Mouse (Mus musculus): ENCODE data around the gene Vmn1r40.

The Vmn1r40 gene

DNA sequence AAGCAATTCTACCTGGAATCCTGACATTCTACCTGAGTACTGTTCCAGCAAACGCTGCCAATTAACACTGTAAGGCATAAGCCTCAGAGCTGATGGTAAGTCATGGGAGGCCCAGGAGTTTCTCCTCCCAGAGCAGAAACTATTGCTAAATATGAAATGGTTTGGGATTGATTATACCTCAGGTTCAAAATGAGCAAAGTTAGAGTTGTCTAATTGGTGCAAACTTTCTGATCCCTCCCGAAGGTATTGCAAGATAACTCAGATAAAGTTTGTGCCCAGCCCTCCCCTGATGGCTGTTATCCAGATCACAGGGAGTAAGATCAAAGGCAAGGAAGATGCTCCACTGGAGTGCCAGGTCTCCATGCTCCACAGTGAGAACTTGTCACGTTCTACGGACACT, at the start of gene Vmn1r40:
TSS of gene Vmn1r40 (plus strand) at position 301 of the 400 bp plus-strand sequence.
- no peak for DNase-seq (ENCODE audit: low spot score in 2 of 2)

DNA sequence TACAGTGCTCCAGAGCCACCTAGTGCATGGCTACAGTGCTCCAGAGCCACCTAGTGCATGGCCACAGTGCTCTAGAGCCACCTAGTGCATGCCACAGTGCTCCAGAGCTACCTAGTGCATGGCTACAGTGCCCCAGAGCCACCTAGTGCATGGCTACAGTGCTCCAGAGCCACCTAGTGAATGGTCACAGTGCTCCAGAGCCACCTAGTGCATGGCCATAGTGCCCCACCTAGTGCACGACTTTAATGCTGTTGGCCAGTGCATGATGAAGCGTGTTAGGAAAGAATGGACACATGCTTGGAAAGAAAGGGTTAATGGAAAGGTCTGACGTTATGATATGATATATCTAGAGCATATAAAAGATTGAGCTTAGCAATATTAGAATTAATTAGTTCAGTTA, 49.0 kb upstream of the Vmn1r40 start:
- DNase-seq (ENCODE audit: low spot score in 2 of 2) = no peak

DNA sequence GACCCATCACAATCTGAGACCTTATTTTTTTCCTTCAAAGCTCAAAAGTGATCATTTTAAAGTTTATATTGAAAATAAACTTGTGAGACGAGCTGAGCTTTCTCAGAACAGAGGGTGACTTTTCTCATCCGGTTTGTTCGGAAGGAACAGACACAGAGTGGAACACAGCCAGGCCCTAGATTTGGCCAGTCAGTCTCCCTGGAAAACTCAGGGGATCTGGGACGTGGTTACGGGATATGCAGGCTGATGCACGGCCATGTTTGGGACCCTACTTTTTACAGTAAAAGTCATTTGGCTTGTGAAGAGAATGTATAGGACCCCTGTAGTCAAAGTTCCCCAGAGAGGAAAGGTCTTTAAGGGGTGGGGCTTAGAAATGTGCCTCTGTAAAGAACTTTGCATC, 48.4 kb upstream of the Vmn1r40 start:
- no peak for DNase-seq (ENCODE audit: low spot score in 2 of 2)

DNA sequence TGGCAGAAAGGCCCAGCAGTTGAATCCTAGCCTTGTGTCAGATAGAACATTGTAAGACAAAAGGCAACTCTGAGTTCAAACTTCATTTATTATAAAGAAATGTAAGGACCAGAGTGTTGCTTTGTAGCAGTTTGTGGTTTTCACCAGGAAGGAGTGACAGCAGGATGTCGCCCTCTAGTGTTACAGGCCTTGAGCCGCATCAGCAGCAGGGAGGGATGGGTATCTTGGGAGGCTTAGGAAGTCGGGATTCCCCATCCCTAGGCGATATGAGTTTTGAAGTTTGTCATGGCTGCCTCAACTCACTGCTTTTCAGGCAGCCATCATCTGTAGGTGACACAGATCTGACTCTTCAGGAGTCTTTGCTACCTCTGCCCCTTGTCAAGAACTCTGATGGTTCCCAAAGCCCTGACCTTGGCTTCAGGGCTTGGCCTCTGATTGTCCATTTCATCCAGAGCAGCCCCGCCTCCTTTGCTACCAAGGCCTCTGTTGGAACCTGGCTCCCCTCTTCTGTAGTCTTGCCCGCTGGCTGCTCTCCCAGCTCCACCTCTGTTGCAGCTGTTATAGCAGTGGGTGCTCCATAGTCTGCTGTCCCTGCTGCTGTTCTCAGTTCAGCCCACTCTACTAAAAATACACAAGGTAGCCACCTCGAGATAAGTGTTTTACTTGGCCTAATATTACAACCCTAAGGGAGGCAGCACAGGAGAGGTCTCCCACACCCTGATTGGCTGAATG, 47.5 kb upstream of the Vmn1r40 start:
- DNase-seq (ENCODE audit: low spot score in 2 of 2) = no peak

DNA sequence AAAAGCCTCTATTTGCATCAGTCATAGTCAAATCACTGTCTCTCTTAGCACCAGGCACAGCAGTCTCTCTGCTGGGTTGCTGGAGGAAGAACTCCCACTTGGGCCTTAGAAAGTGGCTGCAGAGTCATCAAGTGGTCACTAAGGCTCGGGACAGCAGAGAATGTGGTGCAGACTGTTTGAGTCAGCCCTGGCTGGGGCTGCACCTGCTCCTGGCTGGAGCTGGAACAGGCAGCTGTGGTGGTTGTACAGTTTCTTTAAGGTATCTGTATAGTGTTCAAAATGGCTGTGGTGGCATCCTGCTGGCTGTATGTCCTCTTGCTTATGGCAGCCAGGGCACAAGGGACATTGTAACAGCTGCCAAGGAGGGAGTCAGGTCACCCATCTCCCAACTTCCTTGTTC, 46.9 kb upstream of the Vmn1r40 start:
- DNase-seq (ENCODE audit: low spot score in 2 of 2) = no peak

DNA sequence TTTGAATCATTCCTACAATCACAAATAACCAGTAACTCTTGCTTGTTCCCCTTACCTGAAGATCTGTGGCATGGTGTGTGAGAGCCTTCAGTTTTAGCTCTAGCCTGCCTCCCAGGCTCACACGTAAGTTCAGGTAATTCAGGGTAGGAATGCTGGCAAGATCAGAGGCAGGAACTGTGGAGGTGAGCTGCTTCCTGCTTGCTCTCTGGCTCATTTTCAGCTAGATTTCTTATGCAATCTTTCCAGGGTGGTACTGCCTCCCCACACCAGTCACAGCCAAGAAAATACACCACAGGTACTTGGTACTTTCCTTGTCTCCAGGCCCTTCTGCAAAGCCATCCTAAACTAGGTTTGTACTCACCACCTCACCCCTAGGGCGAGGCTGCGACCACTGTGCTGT, 44.8 kb upstream of the Vmn1r40 start:
- DNase-seq (ENCODE audit: low spot score in 2 of 2) = no peak

DNA sequence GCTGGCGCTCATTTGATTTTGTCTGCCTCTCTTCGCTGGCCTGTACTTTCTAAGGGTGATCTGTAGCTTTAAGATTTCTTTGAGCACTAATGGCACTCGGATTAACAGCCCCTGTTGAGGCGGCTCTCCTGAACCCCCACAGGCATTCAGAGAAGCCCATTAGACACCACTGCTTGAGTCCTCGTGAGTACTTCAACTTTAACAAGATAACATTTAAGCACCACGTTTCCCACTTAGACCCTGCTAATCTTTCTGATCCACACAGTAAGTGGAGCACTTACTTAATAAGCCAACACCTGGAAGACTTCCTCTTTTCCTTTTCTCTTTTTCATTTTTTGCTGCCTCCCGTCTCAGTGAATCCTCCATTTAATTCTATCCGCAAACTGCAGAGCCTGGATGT, 42.2 kb upstream of the Vmn1r40 start:
- DNase-seq (ENCODE audit: low spot score in 2 of 2) = no peak

DNA sequence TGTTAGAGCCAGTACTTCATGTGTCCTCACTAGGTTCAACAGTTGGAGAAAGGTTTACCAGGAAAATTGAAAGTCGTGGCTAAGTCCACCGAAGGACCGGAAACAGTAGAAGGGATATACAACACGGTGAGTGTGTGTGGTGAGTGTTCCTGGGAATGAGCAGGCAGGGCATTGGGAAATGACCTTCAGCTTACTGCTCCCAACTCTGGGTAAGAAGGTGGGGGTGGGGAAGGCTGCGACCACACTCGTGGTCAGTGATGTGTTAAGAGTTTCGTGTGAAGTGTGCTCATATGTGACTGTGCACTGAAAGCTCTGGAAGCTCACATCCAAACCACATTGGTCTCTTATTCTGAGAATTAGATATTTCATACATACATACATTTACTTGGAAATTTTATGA, 41.7 kb upstream of the Vmn1r40 start:
- DNase-seq (ENCODE audit: low spot score in 2 of 2) = no peak

DNA sequence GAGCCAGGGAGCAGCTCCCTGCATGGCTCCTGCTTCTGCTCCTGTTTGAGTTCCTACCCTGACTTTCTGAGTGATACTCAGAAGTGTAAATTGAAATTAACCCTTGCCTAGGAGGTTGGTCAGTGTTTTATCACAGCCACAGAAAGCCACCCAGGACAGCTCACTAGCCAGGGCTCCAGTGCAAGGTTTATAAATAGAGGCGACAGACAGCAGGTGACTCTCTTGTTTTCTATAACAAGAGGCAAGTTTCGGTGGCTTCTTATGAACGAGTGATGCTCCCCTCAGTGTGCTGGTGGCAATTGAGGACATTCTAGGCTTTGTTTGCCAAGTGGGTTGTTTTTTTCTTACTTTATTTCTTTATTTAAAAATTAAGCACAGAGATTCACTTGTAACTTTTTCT, 40.4 kb upstream of the Vmn1r40 start:
- DNase-seq (ENCODE audit: low spot score in 2 of 2) = no peak

DNA sequence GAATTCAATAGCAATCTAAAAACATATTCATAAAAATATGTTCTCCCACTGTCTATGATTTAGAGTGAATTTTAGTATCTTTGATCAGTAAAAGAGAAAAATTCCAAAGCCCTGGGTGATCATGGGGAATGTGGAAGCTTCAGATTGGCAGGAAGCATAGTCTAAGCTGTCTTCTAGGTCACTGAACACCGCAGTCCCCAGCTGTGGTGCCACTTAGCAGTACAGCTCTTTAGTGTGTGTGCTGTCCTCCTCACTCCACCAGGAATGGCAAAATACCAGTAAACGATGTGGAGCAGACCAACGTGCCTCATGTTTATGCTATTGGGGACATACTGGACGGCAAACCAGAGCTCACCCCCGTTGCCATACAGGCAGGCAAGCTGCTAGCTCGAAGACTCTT, 37.8 kb upstream of the Vmn1r40 start:
- DNase-seq (ENCODE audit: low spot score in 2 of 2) = no peak

DNA sequence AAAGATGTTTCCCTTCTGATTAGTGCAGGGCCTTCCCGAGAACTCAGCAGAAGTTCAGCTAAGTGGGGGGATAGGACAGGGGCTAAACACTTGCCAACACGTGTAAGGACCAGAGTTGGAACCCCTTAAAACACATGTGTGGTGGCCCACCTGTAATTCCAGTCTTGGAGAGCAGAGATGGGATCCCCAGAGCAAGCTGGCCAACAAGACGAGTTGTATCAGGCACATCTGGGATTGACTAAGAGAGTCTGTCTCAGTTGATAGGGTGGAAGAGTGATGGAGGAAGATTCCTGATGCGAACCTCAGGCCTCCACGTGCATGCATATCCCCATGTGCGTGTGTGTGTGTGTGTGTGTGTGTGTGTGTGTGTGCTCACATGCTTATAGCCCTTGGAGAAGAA, 35.9 kb upstream of the Vmn1r40 start:
- no peak for DNase-seq (ENCODE audit: low spot score in 2 of 2)

DNA sequence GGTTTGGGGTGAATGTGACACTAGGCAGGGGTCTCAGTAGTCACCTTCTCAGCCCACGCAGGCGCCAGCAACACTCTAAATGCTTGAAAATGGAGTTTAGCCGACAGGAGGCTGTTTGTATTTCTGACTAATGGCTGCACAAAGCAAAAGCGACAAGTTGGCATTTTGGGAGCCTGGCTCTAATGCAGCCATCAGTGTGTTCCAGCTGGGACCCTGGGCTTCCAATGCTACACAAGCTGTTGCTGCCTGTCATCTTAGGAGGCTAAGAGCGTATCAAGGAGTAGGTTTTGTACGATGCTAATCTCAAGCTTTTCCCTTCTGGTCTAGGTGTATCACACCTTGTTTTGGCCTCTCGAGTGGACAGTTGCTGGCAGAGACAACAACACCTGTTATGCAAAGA, 34.7 kb upstream of the Vmn1r40 start:
- DNase-seq (ENCODE audit: low spot score in 2 of 2) = no peak

DNA sequence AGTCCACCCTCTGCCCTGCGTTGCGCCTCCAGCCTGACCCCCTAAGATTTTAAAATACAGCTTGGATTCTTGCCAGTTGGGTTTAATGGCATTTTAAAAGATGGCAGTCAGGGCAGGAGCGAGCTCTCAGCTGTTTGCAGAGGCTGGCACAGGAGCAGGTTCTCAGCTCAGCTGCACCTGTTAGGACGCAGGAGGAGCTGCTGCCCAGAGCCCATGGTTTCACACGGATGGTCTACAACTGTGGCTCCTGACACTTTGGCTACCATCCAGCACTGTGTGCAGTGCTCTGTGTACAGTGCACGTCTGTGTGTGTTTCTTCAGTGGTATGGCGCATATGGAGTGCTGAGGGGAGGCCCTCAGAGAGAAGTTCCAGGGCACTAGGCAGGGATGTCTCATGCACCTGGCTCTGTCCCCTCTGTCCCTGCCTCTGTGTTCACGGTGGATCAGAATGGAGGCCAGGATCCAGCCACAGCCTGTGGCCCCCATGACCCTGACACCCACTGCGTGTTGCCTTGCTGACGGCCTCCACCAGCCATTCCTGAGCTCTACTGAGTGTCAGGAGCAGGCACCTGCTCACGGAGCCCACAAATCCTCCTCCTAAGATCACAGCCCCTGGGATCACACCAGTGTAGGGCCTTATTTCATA, 34.1 kb upstream of the Vmn1r40 start:
- DNase-seq (ENCODE audit: low spot score in 2 of 2) = peak in 1 of 2 experiments; percentile 49

DNA sequence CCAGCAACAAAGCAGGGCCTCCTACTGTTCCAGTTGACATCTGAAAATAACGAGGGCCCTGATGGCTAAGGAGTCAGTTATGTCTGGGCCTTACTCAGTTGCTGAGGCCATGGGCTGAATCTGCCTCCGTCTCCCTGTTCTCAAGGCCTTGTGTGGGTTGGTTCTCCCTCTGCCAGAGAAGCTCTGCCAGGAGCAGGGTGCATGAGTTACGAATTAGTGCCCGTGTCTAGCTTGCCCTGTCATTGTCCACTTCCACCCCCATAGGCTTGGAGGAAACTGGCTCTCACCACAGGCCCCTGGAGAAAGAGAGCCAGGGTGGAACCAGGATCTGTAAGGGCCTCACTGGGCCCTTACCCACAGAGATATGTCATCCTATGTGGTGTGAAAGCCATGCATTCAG, 28.8 kb upstream of the Vmn1r40 start:
- DNase-seq (ENCODE audit: low spot score in 2 of 2) = no peak

DNA sequence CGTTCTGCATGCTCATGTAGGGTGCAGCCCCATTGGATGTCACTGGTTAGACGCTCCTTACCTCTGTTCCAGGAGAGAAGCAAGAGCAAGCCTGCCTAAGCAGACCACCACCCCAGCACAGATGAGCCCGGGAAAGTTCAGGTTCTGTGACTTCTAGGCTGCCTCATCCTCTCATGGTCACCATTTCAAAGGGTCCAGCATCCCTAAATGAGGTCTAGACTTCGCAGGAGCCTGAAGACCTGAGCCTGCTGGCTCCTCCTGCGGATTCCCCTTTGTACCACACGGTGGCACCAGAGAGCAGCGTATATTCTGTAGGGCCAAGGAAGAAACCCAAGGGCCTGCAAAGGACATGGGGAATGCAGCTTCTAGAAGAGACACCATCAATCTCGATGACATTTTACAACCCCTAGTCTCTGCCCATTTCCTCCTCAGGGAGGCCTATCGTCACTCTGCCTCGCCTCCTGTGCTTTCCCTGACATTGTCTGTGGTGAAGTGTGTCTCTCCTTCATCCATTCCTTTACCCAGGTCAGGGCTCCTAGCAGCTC, 28.0 kb upstream of the Vmn1r40 start:
- DNase-seq (ENCODE audit: low spot score in 2 of 2) = peak; percentile 53 to 77

DNA sequence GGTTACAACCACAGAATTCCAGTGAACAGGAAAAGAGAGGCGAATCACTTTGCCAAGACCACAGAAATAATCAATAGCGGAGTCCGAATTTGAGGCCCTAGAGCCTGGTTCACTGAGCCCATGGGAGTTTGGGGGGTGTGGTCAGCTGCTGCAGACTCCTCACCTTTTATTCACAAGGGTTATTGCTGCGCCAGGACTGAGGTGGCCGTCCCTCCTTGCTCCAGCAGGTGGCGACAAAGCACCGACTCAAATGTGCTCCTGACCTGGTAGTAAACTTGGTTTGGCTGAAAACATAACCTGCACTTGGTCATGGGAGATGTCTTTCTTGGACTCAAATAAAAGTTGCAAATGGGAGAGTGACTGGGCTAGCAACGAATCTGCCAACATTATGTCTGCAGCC, 27.2 kb upstream of the Vmn1r40 start:
- peak; percentile 62 to 89 for DNase-seq (ENCODE audit: low spot score in 2 of 2)

DNA sequence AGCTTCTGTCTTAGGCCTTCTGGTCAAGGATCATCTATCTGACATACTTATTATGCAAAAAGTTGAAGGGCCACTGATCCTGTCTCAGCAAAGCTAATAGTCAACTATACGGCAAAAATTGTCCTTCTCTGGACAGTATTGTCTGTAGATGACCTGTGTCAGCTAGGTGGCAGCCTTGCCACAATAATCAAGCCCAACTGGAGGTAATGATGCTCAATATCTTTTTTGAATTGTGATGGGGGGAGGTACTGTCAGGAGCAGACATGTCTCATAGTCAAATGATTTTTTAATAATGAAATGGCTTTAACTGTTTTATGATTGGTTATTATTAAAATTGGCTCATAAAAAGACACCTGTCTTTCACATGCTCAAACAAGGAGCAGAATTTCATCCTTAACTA, 23.1 kb upstream of the Vmn1r40 start:
- no peak for DNase-seq (ENCODE audit: low spot score in 2 of 2)

DNA sequence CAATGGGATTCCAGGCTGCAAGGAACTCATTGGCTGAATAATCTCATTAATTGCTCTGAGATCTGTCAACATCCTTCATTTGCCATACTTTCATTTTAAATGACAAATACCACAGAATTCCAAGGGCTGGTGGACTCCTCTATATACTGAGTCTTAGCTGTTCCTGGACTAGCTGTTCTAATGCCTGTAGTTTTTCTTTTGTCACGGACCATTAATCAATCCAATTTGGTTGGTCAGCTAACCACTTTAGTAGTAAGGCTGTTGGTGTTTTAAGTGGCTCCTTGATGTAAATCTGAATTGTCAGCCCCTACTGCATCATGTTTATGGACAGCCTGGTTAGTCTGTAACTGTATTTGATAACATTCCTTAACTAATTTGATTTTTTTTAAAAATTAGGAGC, 20.2 kb upstream of the Vmn1r40 start:
- no peak for DNase-seq (ENCODE audit: low spot score in 2 of 2)

DNA sequence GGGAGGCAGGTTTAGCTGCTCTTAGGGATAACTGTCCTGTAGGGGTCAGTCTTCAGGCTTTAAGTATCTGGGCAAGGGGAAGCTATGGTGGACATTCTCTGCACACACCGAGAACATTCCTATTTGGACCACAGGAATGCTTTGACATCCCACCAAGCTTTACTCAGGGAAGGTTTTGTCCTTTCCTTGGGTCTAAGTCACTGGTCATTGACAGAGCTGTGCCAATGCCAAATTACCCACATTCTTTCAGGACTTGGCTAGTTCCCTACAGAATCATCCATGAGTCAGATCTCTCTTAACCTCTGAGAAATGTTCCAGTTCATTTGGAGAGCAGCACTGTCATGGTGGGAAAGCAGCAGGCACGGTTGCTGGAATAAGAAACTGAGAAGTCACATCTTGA, 716 bp upstream of the Vmn1r40 start:
- DNase-seq (ENCODE audit: low spot score in 2 of 2) = no peak

DNA sequence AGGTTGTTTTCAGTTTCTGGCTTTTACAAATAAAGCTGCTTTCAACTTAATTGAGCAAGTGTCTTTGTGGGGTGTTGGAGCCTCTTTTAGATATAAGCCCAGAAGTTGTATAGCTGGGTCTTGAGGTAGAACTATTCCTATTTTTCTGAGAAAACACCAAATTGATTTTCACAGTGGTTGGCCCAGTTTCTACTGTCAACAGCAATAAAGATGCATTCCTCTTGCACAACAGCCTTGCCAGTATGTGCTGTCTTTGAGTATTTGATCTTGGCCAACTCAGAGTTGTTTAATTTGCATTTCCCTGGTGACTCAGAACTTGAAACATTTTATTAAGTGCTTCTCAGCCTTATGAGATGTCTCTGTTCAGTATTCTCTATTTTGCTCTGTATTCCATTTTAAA, 10.7 kb downstream of the Vmn1r40 start:
- no peak for DNase-seq (ENCODE audit: low spot score in 2 of 2)

DNA sequence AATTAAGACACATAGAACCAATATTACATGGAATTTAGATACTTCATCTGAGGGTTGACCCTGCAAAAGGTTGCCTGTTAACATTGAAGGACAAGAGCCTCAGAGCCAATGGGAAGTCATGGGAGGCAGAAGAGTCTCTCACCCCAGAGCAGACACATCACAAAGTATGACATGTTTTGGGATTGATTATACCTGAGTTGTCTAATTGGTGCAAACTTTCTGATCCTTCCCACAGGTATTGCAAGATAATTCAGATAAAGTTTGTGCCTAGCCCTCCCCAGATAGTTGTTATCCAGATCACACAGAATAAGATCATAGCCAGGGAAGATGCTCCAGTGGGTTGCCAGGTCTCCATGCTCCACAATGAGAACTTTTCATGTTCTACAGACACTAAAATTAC, 33.1 kb downstream of the Vmn1r40 start, which contains the start of gene Vmn1r41:
TSS of gene Vmn1r41 (plus strand) at position 301 of the 400 bp plus-strand sequence.
- DNase-seq (ENCODE audit: low spot score in 2 of 2) = no peak

DNA sequence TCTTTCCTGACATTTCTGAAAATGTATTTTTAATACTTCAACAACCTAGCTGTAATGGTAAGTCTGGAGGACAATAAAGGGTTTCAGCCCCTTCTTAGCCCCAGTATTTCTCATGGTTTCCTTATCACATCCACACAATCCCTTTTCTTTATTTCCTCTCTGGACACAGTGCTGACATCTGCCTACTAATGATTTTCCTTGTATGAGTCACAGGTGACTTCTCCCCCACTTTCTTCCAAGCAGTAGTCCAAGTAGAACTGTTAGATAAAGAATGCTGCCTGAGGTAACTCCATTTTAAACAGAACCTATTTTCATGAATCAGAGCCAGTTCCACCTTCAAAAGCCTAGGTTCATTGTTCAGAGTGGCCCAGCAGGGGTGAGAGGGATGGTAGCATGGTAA, 35.5 kb downstream of the Vmn1r40 start:
- DNase-seq (ENCODE audit: low spot score in 2 of 2) = no peak
